Mouse (Mus musculus) midbrain, embryonic 16.5 days (tissue): ENCODE results near the gene Grip1. TPM values are rescaled to one million over a fixed set of nuclear protein-coding genes. Genes with fewer than 3 reads are reported as not detected.

Experiments used
- ATAC-seq: fragments of 200-750 bp; cut with Nextera tagmentation; 2 replicates; pipeline ENCODE4 v1.8.0; 2017; ENCODE audit warnings: moderate TSS enrichment
- H3K27ac ChIP-seq: fragments of 300-500 bp; sonication (generic); 2 replicates; pipeline ENCODE4 v1.5.1; 2014; ENCODE audit warnings: mild to moderate bottlenecking, low read length, mixed read lengths
- H3K27me3 ChIP-seq: fragments of 300-500 bp; sonication (generic); 2 replicates; pipeline ENCODE4 v1.6.1; 2014; ENCODE audit warnings: low read depth, low read length, mixed read lengths; ENCODE audit not compliant: control insufficient read depth, insufficient read depth
- H3K36me3 ChIP-seq: fragments of 300-500 bp; sonication (generic); 2 replicates; pipeline ENCODE4 v1.6.1; 2014; ENCODE audit warnings: mild to moderate bottlenecking, low read length, moderate library complexity, mixed read lengths; ENCODE audit not compliant: control insufficient read depth, insufficient read depth
- H3K4me1 ChIP-seq: fragments of 300-500 bp; sonication (generic); 2 replicates; pipeline ENCODE4 v1.6.1; 2014; ENCODE audit warnings: mild to moderate bottlenecking, low read length, mixed read lengths; ENCODE audit not compliant: control insufficient read depth, insufficient read depth
- H3K4me2 ChIP-seq: fragments of 300-500 bp; sonication (generic); 2 replicates; pipeline ENCODE4 v1.6.1; 2014; ENCODE audit warnings: mild to moderate bottlenecking, low read length, mixed read lengths
- H3K4me3 ChIP-seq: fragments of 300-500 bp; sonication (generic); 2 replicates; pipeline ENCODE4 v1.5.1; 2014; ENCODE audit warnings: low read depth, mild to moderate bottlenecking, low read length, moderate library complexity, mixed read lengths
- H3K9ac ChIP-seq: fragments of 300-500 bp; sonication (generic); 2 replicates; pipeline ENCODE4 v1.6.1; 2014; ENCODE audit warnings: low read depth, low read length, mixed read lengths
- H3K9me3 ChIP-seq: fragments of 300-500 bp; sonication (generic); replicated peaks from 2 replicates; pipeline ENCODE4 v1.6.1; 2014; ENCODE audit warnings: mild to moderate bottlenecking, low read length, mixed read lengths; ENCODE audit not compliant: control insufficient read depth, poor library complexity, severe bottlenecking
- WGBS: fragments of 180-500 bp; shearing (Covaris S2); extraction: QIAGEN DNeasy Blood & Tissue Kit; methylation state at CpG from one replicate; pipeline ENCODE4 v1.1.7; 2014; 5-methylcytosine and 5-hydroxymethylcytosine counted together
- polyA plus RNA-seq: library from polyadenylated mRNA; unstranded; fragments of >200 nt; fragmentation: Nextera tagmentation; extraction: Ambion mirVana; gene quantifications from 2 replicates; pipeline ENCODE4 v1.2.1, GENCODE M21; 2015

Gene Grip1
- polyA plus RNA-seq, 1 experiment from 2014 or later = 19.7 TPM

- Histone ChIP-seq H3K4me1 (peaks cover 7% of the 10 kb centered on the region; the same call in 1 of the 2 replicates), H3K27me3 (no peaks in the 10 kb centered on the region), H3K4me3 (no peak overlapping the region), H3K27ac (no peak overlapping the region), H3K36me3 (no peaks in the 10 kb centered on the region), H3K9me3 (no peaks in the 10 kb centered on the region), H3K9ac (no peak overlapping the region), H3K4me2 (no peak overlapping the region)
- WGBS = 74% methylated on average over 7 of the region's 7 CpGs
- ATAC-seq = no peak
These were observed 302.6 kb downstream of the Grip1 start for GRCm38 (mm10) chr10:119756271-119756670.

GRCm38 (mm10) chr10:119757219-119757618 is 303.6 kb downstream of the Grip1 start:
- Histone ChIP-seq H3K36me3 (no peaks in the 10 kb centered on the region), H3K27ac (no peak overlapping the region), H3K27me3 (no peaks in the 10 kb centered on the region), H3K9ac (no peak overlapping the region), H3K4me2 (no peak overlapping the region), H3K4me1 (peaks cover 11% of the 10 kb centered on the region; the same call in 1 of the 2 replicates), H3K9me3 (no peaks in the 10 kb centered on the region), H3K4me3 (no peak overlapping the region)
- WGBS = 78% methylated on average over 6 of the region's 6 CpGs
- ATAC-seq = no peak

DNA sequence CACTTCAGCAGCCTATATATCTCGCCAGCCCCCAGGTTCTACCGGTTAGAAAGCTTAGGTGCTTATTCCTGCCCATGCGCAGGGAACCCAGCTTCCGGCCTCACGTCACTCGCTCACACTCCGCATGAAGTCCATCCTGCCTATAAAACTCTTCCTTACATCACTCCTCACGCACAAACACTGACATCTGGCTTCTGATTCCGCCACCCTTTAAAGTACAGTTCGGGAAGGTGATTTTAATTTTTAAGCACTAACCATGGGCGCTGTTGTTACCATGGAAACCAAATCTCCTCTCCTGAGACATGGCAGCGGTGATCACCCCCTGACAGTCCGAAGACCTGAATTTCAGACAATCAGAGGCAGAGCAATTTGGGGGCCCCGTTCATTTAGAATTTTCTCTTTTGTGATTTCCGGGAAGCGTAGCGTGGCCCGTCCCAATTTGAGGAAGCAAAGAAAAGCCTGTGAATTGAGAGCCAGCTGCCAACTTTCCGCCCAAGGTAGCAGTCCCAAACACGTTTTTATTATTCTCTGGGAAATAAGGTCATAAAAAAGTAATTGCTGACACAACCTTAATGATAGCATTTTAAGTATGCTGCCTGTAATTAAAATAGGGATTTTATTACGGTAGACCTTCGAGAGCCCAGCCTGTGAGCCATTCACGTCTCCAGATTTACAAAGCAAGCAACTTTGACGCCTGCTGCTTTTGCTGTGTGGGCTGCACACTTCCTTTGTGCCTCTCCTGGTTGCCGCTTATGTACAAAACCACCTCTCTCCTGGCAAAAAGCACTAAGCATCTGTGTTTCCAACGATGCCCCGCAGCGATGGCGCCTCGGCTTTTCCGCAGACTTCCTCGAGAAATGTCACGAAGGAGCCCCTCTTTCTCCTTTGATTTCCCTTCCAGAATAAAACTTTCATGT is 308.1 kb downstream of the Grip1 start:
- peak; percentile 54 for ATAC-seq

GRCm38 (mm10) chr10:119778871-119779270 is 325.2 kb downstream of the Grip1 start:
- 67% methylated on average over 5 of the region's 5 CpGs for WGBS
- H3K27ac ChIP-seq = no peak overlapping the region
- no peaks in the 10 kb centered on the region for H3K27me3 ChIP-seq
- no peak overlapping the region for H3K4me2 ChIP-seq
- H3K9me3 ChIP-seq = no peaks in the 10 kb centered on the region
- peaks cover 3% of the 10 kb centered on the region for H3K4me1 ChIP-seq
- H3K36me3 ChIP-seq = no peaks in the 10 kb centered on the region
- no peak for ATAC-seq
- no peak overlapping the region for H3K4me3 ChIP-seq
- no peak overlapping the region for H3K9ac ChIP-seq

More for the DNA sequence above, 308.1 kb downstream of the Grip1 start:
- no peaks in the 10 kb centered on the region for H3K9me3 ChIP-seq
- H3K27ac ChIP-seq = peak overlapping the region; percentile 49
- no peaks in the 10 kb centered on the region for H3K27me3 ChIP-seq
- H3K4me3 ChIP-seq = peak overlapping the region; percentile 17; the same call in 1 of the 2 replicates
- no peak overlapping the region for H3K9ac ChIP-seq
- H3K4me2 ChIP-seq = peak overlapping the region; percentile 48
- H3K36me3 ChIP-seq = no peaks in the 10 kb centered on the region
- peaks cover 5% of the 10 kb centered on the region; the same call in 1 of the 2 replicates for H3K4me1 ChIP-seq
- WGBS = 64% methylated on average over 33 of the region's 33 CpGs

- H3K9ac ChIP-seq = no peak overlapping the region
- no peak for ATAC-seq
- no peak overlapping the region for H3K27ac ChIP-seq
- 80% methylated on average over 1 of the region's 1 CpGs for WGBS
- no peaks in the 10 kb centered on the region for H3K27me3 ChIP-seq
- H3K36me3 ChIP-seq = no peaks in the 10 kb centered on the region
- H3K4me3 ChIP-seq = no peak overlapping the region
- no peaks in the 10 kb centered on the region for H3K9me3 ChIP-seq
- peaks cover 3% of the 10 kb centered on the region for H3K4me1 ChIP-seq
- no peak overlapping the region for H3K4me2 ChIP-seq
These were observed 326.0 kb downstream of the Grip1 start for GRCm38 (mm10) chr10:119779657-119780056.

GRCm38 (mm10) chr10:119790507-119790906 is 336.9 kb downstream of the Grip1 start:
- H3K9ac ChIP-seq = no peak overlapping the region
- H3K27ac ChIP-seq = no peak overlapping the region
- H3K4me3 ChIP-seq = no peak overlapping the region
- 84% methylated on average over 1 of the region's 1 CpGs for WGBS
- H3K9me3 ChIP-seq = no peaks in the 10 kb centered on the region
- H3K4me2 ChIP-seq = no peak overlapping the region
- H3K36me3 ChIP-seq = no peaks in the 10 kb centered on the region
- H3K27me3 ChIP-seq = no peaks in the 10 kb centered on the region
- ATAC-seq = no peak
- no peaks in the 10 kb centered on the region for H3K4me1 ChIP-seq

GRCm38 (mm10) chr10:119802421-119802820 is 348.8 kb downstream of the Grip1 start:
- no peaks in the 10 kb centered on the region for H3K9me3 ChIP-seq
- ATAC-seq = no peak
- H3K36me3 ChIP-seq = no peaks in the 10 kb centered on the region
- H3K4me1 ChIP-seq = peaks cover 12% of the 10 kb centered on the region; the same call in 1 of the 2 replicates
- H3K27me3 ChIP-seq = no peaks in the 10 kb centered on the region
- H3K4me2 ChIP-seq = no peak overlapping the region
- no peak overlapping the region for H3K4me3 ChIP-seq
- H3K27ac ChIP-seq = no peak overlapping the region; the same call in 1 of the 2 replicates
- H3K9ac ChIP-seq = no peak overlapping the region
- 46% methylated on average over 6 of the region's 6 CpGs for WGBS

DNA sequence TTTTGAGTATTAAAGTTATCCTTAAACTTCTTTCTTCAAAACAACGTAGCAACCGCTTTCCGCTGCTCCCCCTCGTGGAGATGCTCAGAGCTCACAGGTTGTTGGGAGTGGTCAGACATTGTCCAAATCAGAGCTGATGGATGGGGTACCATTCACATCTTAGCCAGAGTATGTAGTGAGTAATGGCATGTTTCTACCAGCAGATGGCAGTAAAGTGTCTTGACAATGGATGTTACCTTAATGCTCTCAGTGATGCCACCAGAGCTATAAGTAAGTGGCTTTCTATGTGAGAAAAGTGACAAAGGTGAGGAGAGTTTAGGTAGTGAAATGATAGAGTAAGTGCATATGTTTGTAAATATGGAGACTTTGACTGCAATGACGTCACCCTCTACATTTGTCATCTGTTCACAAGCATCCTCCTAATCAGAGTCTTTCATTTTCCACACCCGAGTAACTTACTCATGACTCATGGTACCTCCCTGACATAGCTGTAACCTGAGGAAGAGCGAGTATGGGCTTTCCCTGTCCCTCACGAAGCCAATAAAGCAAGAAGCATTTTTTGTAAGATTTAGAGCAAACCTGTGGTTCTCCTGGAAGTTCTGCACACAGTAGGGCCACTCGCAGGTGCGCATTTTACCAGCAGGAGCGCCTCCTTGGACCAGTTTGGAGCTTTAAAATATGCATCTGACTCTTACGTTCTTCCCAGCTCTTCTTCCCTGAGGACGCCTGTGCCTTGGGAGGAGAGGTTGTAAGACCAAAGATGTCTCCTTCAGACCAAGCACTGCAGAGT is 350.2 kb downstream of the Grip1 start:
- Histone ChIP-seq H3K4me2 (0 out of 2 replicates have a peak overlapping the region, but pooled peaks have one; percentile 3), H3K36me3 (no peaks in the 10 kb centered on the region), H3K9me3 (no peaks in the 10 kb centered on the region), H3K27me3 (no peaks in the 10 kb centered on the region), H3K27ac (no peak overlapping the region), H3K9ac (no peak overlapping the region), H3K4me3 (no peak overlapping the region), H3K4me1 (peaks cover 12% of the 10 kb centered on the region; the same call in 1 of the 2 replicates)
- WGBS = 60% methylated on average over 13 of the region's 13 CpGs
- ATAC-seq = peak; percentile 82
